Mouse (Mus musculus): Measurements from ENCODE around the gene Tigd3. TPM values are rescaled to one million over a fixed set of nuclear protein-coding genes. Genes with fewer than 3 reads are reported as not detected.
A peak's percentile ranks its signal among the peaks of the same experiment; 100 is the strongest.

Tigd3 gene
- total and polyA plus RNA-seq, 3 experiments = 2.1 to 2.2 TPM; not detected in 1

GRCm38 (mm10) chr19:5851481-5851971, 42.4 kb downstream of the Tigd3 start:
- Histone ChIP-seq H3K4me1 (ENCODE audit: control insufficient read depth in 1 of 2, insufficient read depth in 2 of 2, low read length in 2 of 2) (peaks cover 12 to 41% of the 10 kb centered on the region in 2 experiments), H3K79me2 (ENCODE audit: control insufficient read depth, insufficient read depth, low read length, poor library complexity) (no peaks in the 10 kb centered on the region; the same call in 1 of the 2 replicates), H3K4me3 (ENCODE audit: control insufficient read depth in 1 of 2, insufficient read depth in 1 of 2, low read depth in 2 of 2, low read length in 2 of 2) (no peak overlapping the region), H3K27me3 (ENCODE audit: control insufficient read depth in 1 of 2, insufficient read depth in 2 of 2, low read length in 2 of 2) (no peaks in the 10 kb centered on the region), H3K27ac (ENCODE audit: control insufficient read depth, low read depth, low read length) (no peak overlapping the region), H3K9me3 (replicated peaks; ENCODE audit: insufficient read depth, low read length) (no peaks in the 10 kb centered on the region), H3K36me3 (ENCODE audit: control insufficient read depth in 1 of 2, insufficient read depth in 2 of 2, low read length in 2 of 2) (peaks cover 2 to 27% of the 10 kb centered on the region in 2 experiments; a peak in 3 of 4 replicates), H3K9ac (ENCODE audit: control insufficient read depth, low read depth, low read length, poor library complexity, severe bottlenecking) (no peak overlapping the region)
- TF ChIP-seq ZKSCAN1 (IDR thresholded peaks at IDR 0.05; ENCODE audit: low read depth, low read length) = no peak
- no peak for TF ChIP-seq MYC (IDR thresholded peaks at IDR 0.05; ENCODE audit: low read depth, low read length)
- no peak for TF ChIP-seq HCFC1 (IDR thresholded peaks at IDR 0.05; ENCODE audit: low read depth, low read length)
- no peak for TF ChIP-seq MAFK (IDR thresholded peaks at IDR 0.05; ENCODE audit: borderline replicate concordance, low read depth, low read length)
- no peak for TF ChIP-seq USF1 (IDR thresholded peaks at IDR 0.05; ENCODE audit: low read depth, low read length)
- no peak for TF ChIP-seq POLR2AphosphoS2 (IDR thresholded peaks at IDR 0.05; ENCODE audit: low read length)
- TF ChIP-seq ZC3H11A (IDR thresholded peaks at IDR 0.05; ENCODE audit: low read depth, low read length) = no peak
- TF ChIP-seq TBP (IDR thresholded peaks at IDR 0.05; ENCODE audit: low read depth, low read length) = no peak
- no peak for DNase-seq (ENCODE audit: low read depth, low spot score)

- peaks cover 2% of the 10 kb centered on the region; the same call in 1 of the 2 replicates for H3K79me2 ChIP-seq (ENCODE audit: control insufficient read depth, insufficient read depth, low read length, poor library complexity)
- no peak for DNase-seq (ENCODE audit: low read depth, low spot score)
- no peak overlapping the region for H3K9ac ChIP-seq (ENCODE audit: control insufficient read depth, low read depth, low read length, poor library complexity, severe bottlenecking)
- H3K27me3 ChIP-seq (ENCODE audit: control insufficient read depth in 1 of 2, insufficient read depth in 2 of 2, low read length in 2 of 2) = no peaks in the 10 kb centered on the region
- TF ChIP-seq KAT2A (conservative IDR thresholded peaks at IDR 0.05; ENCODE audit: low read depth, low read length) = no peak
- TF ChIP-seq EP300 (IDR thresholded peaks at IDR 0.05; ENCODE audit: low read depth in 1 of 2, low read length in 2 of 2) = no peak
- no peak for TF ChIP-seq POLR2AphosphoS2 (IDR thresholded peaks at IDR 0.05; ENCODE audit: low read length)
- H3K9me3 ChIP-seq (replicated peaks; ENCODE audit: insufficient read depth, low read length) = no peaks in the 10 kb centered on the region
- H3K4me3 ChIP-seq (ENCODE audit: control insufficient read depth in 1 of 2, insufficient read depth in 1 of 2, low read depth in 2 of 2, low read length in 2 of 2) = no peak overlapping the region
- H3K36me3 ChIP-seq (ENCODE audit: control insufficient read depth in 1 of 2, insufficient read depth in 2 of 2, low read length in 2 of 2) = peaks cover under 1 to 27% of the 10 kb centered on the region in 2 experiments; a peak in 3 of 4 replicates
- peaks cover 12 to 41% of the 10 kb centered on the region in 2 experiments for H3K4me1 ChIP-seq (ENCODE audit: control insufficient read depth in 1 of 2, insufficient read depth in 2 of 2, low read length in 2 of 2)
- H3K27ac ChIP-seq (ENCODE audit: control insufficient read depth, low read depth, low read length) = no peak overlapping the region
These were observed 43.1 kb downstream of the Tigd3 start for GRCm38 (mm10) chr19:5850860-5851259.

GRCm38 (mm10) chr19:5849843-5850527, 44.0 kb downstream of the Tigd3 start:
- Histone ChIP-seq H3K4me1 (ENCODE audit: control insufficient read depth in 1 of 2, insufficient read depth in 2 of 2, low read length in 2 of 2) (peaks cover 12 to 41% of the 10 kb centered on the region in 2 experiments), H3K4me3 (ENCODE audit: control insufficient read depth in 1 of 2, insufficient read depth in 1 of 2, low read depth in 2 of 2, low read length in 2 of 2) (peak overlapping the region; percentile 30 to 42; a peak in 3 of 4 replicates), H3K36me3 (ENCODE audit: control insufficient read depth in 1 of 2, insufficient read depth in 2 of 2, low read length in 2 of 2) (peaks cover 0 to 27% of the 10 kb centered on the region in 2 experiments; a peak in 2 of 4 replicates), H3K27ac (ENCODE audit: control insufficient read depth, low read depth, low read length) (peak overlapping the region; percentile 96), H3K79me2 (ENCODE audit: control insufficient read depth, insufficient read depth, low read length, poor library complexity) (peaks cover 5% of the 10 kb centered on the region; the same call in 1 of the 2 replicates), H3K9me3 (replicated peaks; ENCODE audit: insufficient read depth, low read length) (no peaks in the 10 kb centered on the region), H3K9ac (ENCODE audit: control insufficient read depth, low read depth, low read length, poor library complexity, severe bottlenecking) (peak overlapping the region; percentile 86), H3K27me3 (ENCODE audit: control insufficient read depth in 1 of 2, insufficient read depth in 2 of 2, low read length in 2 of 2) (no peaks in the 10 kb centered on the region)
- DNase-seq (ENCODE audit: low read depth, low spot score) = peak; percentile 92
- TF ChIP-seq HCFC1 (IDR thresholded peaks at IDR 0.05; ENCODE audit: low read depth, low read length) = no peak
- peak; percentile 60; the same call in 1 of the 2 replicates for TF ChIP-seq MYC (IDR thresholded peaks at IDR 0.05; ENCODE audit: low read depth, low read length)
- no peak for TF ChIP-seq ZNF384 (IDR thresholded peaks at IDR 0.05; ENCODE audit: low read depth, low read length)
- 0 out of 2 replicates have a peak, but pooled peaks have one; percentile 46 for TF ChIP-seq ETS1 (IDR thresholded peaks at IDR 0.05; ENCODE audit: low read depth, low read length)
- peak; percentile 97 for TF ChIP-seq ZC3H11A (IDR thresholded peaks at IDR 0.05; ENCODE audit: low read depth, low read length)
- TF ChIP-seq MAFK (IDR thresholded peaks at IDR 0.05; ENCODE audit: borderline replicate concordance, low read depth, low read length) = peak; percentile 88
- 0 out of 2 replicates have a peak, but pooled peaks have one; percentile 30 for TF ChIP-seq UBTF (IDR thresholded peaks at IDR 0.05; ENCODE audit: borderline replicate concordance, insufficient read depth, low read depth, low read length)
- no peak for TF ChIP-seq ZMIZ1 (IDR thresholded peaks at IDR 0.05; ENCODE audit: low read depth, low read length)
- TF ChIP-seq RAD21 (IDR thresholded peaks at IDR 0.05; ENCODE audit: low read depth, low read length) = peak; percentile 90
- no peak for TF ChIP-seq KAT2A (conservative IDR thresholded peaks at IDR 0.05; ENCODE audit: low read depth, low read length)
- TF ChIP-seq RCOR1 (IDR thresholded peaks at IDR 0.05; ENCODE audit: low read depth, low read length) = no peak; the same call in 1 of the 2 replicates
- no peak for TF ChIP-seq BHLHE40 (IDR thresholded peaks at IDR 0.05; ENCODE audit: borderline replicate concordance, low read depth, low read length)
- TF ChIP-seq CHD2 (IDR thresholded peaks at IDR 0.05; ENCODE audit: low read length) = no peak
- no peak for TF ChIP-seq JUND (IDR thresholded peaks at IDR 0.05; ENCODE audit: low read depth, low read length)
- no peak for TF ChIP-seq TBP (IDR thresholded peaks at IDR 0.05; ENCODE audit: low read depth, low read length)
- peak; percentile 72; the same call in 1 of the 2 replicates for TF ChIP-seq MXI1 (IDR thresholded peaks at IDR 0.05; ENCODE audit: low read depth, low read length)
- 0 out of 2 replicates have a peak, but pooled peaks have one; percentile 33 for TF ChIP-seq NRF1 (IDR thresholded peaks at IDR 0.05; ENCODE audit: insufficient read depth, low read depth, low read length, poor library complexity, severe bottlenecking)
- TF ChIP-seq SMC3 (IDR thresholded peaks at IDR 0.05; ENCODE audit: low read depth, low read length) = peak; percentile 97

All from MEL (cell line).